Mouse (Mus musculus) adipocyte (in vitro differentiated cells): ENCODE data around the gene Gm6096.
A peak's percentile ranks its signal among the peaks of the same experiment; 100 is the strongest.

ENCODE experiments used
- DNase-seq: peaks from one replicate; pipeline ENCODE4 v3.0.0-alpha.2; 2016; ENCODE audit warnings: low spot score

Gene Gm6096

GRCm38 (mm10) chr7:34235602-34236001 is 15.2 kb upstream of the Gm6096 start:
- no peak for DNase-seq

GRCm38 (mm10) chr7:34238086-34238485 is 12.8 kb upstream of the Gm6096 start:
- no peak for DNase-seq

- DNase-seq, result no peak
These were observed 8.7 kb upstream of the Gm6096 start for GRCm38 (mm10) chr7:34242176-34242575.

GRCm38 (mm10) chr7:34246870-34247499 is 3.9 kb upstream of the Gm6096 start:
- no peak for DNase-seq

GRCm38 (mm10) chr7:34252030-34252429 is 1.2 kb downstream of the Gm6096 start:
- peak; percentile 31 for DNase-seq

- DNase-seq, result no peak
These were observed 4.3 kb downstream of the Gm6096 start for GRCm38 (mm10) chr7:34255137-34255536.

- DNase-seq, result no peak
These were observed 5.1 kb downstream of the Gm6096 start for GRCm38 (mm10) chr7:34255916-34256315.

GRCm38 (mm10) chr7:34257279-34257678 is 6.4 kb downstream of the Gm6096 start:
- DNase-seq, result no peak

- no peak for DNase-seq
These were observed 7.6 kb downstream of the Gm6096 start for GRCm38 (mm10) chr7:34258407-34258806.

GRCm38 (mm10) chr7:34263437-34263836 is 12.6 kb downstream of the Gm6096 start:
- no peak for DNase-seq

- DNase-seq, result peak; percentile 87
These were observed 15.1 kb downstream of the Gm6096 start for GRCm38 (mm10) chr7:34265876-34266346.

- DNase-seq, result no peak
These were observed 15.6 kb downstream of the Gm6096 start for GRCm38 (mm10) chr7:34266421-34266820.

- DNase-seq, result no peak
These were observed 17.6 kb downstream of the Gm6096 start for GRCm38 (mm10) chr7:34268463-34268862.

GRCm38 (mm10) chr7:34272465-34272864 is 21.6 kb downstream of the Gm6096 start:
- no peak for DNase-seq

- no peak for DNase-seq
These were observed 25.2 kb downstream of the Gm6096 start for GRCm38 (mm10) chr7:34276066-34276465.

- DNase-seq, result no peak
These were observed 26.8 kb downstream of the Gm6096 start for GRCm38 (mm10) chr7:34277656-34278055.

- no peak for DNase-seq
These were observed 39.8 kb downstream of the Gm6096 start for GRCm38 (mm10) chr7:34290450-34291151.

- DNase-seq, result no peak
These were observed 40.4 kb downstream of the Gm6096 start for GRCm38 (mm10) chr7:34291265-34291664.

GRCm38 (mm10) chr7:34292633-34293032 is 41.8 kb downstream of the Gm6096 start:
- no peak for DNase-seq

GRCm38 (mm10) chr7:34296124-34296523 is 45.3 kb downstream of the Gm6096 start:
- DNase-seq, result no peak

- no peak for DNase-seq
These were observed 48.0 kb downstream of the Gm6096 start for GRCm38 (mm10) chr7:34298818-34299217.
